Mouse (Mus musculus) embryo, embryonic 10.5 days (tissue): ENCODE measurements around the gene Grhpr.
A peak's percentile ranks its signal among the peaks of the same experiment; 100 is the strongest.
"Not testable (repeated sequence)": the region's sequence is repeated elsewhere in the genome, so short reads cannot be mapped to it uniquely, and the experiment has no call there.

Experiments used
- DNase-seq: peaks from one replicate; pipeline ENCODE4 v3.0.0-alpha.2; 2015; ENCODE audit warnings: low spot score

Gene Grhpr

DNA sequence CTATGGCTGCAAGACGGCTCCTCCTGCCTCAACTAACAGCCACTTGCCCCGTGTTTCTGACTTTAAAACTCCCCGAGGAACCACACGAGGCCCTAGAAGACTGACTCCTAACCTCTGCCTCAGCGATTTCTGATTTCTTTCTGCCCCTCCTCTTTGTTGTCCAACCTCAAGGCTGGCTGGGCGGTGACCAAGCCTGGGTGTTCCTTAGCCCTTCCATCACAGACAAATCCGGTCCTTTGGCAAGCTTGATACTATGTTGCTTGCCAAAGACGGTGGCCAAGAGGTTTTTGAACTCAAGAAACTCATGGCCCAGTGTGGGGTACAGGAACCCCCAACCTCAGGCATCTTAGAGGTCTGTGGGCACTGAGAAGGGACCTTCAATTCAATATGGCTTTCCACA is 6.9 kb upstream of the Grhpr start:
- no peak for DNase-seq

- no peak for DNase-seq
Measured at GRCm38 (mm10) chr4:44976026-44976615, 5.1 kb upstream of the Grhpr start.

DNA sequence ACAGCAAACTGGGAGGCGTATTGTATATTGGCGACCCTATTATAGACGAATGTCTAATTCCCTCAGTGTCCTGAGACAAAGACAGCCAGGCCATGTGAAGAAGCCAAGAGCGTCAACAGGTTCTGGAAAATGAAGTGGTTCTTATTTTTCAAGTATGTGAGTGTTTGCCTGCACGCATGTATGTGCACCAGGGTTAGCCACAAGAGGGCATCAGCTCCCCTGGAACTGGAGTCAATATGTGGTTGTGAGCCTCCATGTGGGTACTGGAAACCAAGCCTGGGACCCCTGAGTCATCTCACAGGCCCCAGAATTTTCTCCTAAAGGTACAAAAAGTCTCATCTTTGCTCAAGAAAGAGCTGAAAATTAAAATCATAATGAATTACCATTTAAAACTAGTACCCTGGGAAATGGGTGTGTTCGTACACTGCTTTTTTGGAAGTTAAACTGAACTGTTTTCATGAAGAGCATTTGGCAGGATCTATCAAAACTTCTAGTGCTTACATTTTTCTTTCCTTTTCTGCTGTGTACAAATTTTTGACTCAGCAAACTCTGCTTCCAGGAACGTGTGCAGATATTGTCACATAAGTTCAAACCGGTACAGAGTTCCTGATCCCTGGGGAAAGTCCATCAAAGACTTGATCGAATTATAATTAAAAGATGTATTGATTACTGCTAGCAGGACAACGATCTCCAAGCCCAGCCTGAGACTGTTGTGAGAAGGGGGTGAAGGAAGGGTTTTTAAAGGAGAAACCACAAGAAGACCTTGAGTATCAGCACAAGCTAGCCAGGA is 4.1 kb upstream of the Grhpr start:
- no peak for DNase-seq

DNA sequence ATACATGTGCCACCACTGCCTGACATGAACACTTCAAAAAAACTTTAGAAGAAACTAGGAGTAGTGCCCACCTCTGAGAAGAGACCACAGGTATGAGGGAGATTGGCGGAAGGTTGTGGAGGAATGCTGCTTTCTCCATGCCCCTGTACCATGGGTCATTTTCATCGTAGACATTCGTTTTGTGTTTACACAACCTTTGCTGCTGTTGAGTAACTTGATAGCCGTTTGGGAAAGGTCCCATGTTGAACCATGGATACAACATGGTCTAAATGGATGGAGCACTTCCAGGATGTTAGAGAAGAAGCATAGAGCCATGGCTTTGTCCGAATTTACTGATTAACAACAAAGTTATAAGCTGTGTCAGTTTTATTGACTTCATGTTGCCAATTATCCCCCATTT is 3.0 kb upstream of the Grhpr start:
- DNase-seq, result no peak

DNA sequence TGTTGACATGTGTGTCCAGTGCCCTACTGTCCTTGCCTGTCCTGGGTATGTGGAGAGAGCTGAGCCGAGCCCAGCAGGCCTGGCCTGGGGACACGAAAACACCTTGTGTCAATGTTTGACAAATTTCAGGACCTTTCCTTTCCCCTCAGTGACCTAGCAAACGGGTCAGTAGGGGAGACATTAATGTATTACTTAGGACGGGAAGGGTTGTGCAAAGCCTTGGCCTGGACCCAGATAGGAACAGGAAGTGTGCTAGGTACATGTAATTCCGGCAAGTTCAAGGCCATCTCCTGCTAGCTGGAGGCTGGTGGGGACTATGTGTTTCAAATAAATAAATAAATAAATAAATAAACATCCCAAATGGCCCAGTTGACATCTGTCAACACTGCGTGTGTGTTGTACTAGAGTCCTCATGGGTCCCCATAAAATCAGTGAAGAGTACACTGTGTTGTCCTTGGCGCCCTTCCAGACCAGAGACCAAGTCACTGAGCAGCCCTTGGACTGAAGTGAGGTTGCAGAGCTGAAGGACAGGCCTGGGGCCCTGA is 1.3 kb upstream of the Grhpr start:
- no peak for DNase-seq

DNA sequence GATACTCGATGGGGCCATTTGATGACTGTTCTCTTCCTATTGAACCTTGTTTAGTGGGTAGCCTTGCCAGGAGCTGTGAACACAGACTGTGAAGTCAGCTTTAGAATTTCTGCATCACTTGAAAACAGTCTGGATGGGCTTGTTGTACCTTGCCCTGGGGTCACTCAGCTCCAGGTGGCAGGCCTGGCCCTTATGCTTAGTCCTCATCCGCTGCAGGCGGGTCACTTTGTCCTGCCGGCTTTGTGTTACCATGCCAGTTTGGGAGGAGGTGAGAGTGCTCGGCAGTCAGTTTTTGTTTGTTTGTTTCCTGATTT is 736 bp downstream of the Grhpr start:
- DNase-seq, result no peak

GRCm38 (mm10) chr4:44982440-44983130 is 1.4 kb downstream of the Grhpr start:
- DNase-seq, result no peak

DNA sequence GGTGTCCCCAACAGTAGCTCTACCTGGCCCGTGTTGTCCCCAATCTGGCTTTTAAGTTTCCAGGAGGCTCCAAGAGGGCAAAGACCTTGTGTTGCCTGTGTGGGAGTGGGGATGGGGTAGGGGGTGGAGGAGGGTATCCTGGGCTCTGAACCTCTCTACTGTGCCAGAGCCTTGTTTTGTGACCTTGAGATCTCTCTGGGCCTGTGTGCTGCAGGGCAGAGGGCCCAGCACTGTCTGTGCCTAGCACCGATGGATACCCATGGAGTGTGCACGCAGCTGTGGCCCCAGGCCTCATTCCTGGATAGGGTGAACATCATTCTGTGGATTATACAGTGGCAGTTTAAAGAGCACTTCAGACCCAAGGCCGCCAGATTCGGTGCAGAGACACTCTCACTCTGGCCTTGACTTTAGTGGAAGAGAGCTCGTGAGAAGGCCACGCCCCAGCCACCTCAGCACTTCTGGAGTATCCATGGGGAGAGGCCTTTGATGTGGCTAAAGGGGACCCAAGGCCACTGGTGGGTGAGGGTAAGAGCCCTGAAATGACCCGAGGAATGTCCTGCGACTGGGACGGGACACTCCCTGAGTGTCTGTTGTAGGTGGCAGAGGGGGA is 2.0 kb downstream of the Grhpr start:
- DNase-seq, result no peak

- DNase-seq, result no peak
Measured at GRCm38 (mm10) chr4:44990560-44990959, 9.4 kb downstream of the Grhpr start.

DNA sequence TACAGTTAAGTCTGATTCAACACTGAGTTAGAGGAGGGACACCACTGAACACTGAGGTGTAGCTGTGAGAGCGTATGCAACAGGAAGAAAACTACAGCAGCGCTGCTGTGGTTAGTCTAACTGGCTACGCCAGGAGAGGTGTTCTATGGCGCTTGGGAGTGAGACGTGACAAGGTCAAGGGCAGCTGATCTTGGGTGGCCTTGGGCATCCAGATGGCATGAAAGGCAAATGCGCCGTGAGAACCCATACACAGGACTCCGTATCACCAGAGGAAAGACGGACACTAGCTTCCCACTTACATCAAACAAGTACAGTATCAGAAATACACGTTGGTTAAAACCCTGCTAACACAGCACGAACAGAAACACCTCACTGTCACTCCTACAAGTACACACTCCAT is 11.1 kb downstream of the Grhpr start:
- not testable (repeated sequence) for DNase-seq

- not testable (repeated sequence) for DNase-seq
Measured at GRCm38 (mm10) chr4:44993179-44993578, 12.0 kb downstream of the Grhpr start.

DNA sequence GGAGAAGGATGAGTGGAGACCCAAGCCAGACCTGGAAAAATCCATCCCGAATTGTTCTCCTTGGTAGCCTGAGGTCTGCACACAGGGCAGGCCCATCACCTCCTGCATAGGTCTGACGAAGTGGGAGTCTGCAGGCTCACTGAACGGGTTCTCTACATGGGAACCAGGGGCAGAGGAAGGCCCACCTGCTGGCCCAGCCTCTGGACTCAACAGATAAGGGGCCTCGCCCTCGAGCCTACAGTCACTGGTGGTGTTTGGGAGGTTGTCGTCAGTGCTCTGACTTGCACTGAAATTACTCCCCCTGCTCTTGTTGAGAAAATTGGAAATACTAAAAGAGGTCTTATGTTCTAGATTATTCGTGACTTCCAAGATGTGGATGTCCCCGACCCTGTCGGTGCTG is 12.7 kb downstream of the Grhpr start:
- DNase-seq, result no peak

GRCm38 (mm10) chr4:44994776-44995175 is 13.6 kb downstream of the Grhpr start:
- no peak for DNase-seq

DNA sequence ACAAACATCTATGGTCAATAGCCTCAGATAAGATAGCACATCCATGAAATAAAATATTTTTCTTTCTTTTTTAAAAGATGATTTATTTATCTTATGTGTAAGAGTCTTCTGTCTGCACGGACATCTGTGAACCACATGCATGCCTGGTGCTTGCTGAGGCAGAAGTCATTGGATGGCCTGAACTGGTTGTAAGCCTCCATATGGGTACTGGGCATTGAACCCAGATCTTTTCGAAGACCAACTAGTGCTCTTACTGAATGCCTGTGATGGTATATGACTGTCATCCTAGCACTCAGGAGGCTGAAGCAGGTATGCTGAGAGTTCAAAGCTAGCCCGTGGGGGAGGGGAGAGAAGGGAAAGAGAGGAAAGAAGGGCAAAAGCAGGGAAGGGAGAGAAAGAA is 16.9 kb downstream of the Grhpr start:
- DNase-seq, result no peak

DNA sequence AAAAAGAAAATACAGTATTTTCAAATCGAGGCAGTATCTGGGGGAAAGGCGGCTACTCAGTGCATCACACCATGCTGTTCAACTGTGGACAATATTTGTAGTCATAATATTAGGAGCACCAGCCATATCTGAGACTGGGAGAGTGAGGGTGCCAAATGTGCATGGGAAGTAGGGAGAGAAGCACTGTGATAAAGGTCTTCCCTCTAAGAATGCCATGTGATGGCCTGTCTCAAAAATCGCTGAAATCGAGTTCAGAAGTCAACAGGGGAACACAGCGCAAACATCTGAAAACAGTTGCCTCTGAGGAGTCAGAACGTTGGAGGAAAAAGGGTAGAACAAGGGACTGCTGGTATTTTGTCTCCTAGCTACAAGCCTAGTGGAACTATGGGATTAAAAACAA is 18.8 kb downstream of the Grhpr start:
- DNase-seq, result no peak

DNA sequence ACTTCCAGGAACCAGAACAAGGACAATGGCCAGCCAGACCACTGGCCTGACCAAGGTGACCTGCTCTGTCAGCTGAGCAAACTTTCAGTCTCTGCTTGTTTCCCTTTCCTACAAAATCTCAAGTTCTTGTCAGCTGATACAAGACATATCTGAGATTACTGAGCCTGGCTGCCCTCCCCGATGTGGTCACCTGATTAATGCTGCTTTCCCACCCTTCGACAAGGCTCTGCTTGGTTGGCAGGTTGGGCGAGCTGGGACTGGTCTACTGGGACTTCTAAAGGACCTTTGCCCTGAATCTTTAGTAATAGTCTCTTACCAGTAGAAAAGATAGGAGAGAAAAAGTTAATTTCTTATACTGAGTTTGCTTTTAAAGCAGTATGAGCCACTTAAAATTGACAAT is 24.3 kb downstream of the Grhpr start:
- no peak for DNase-seq

DNA sequence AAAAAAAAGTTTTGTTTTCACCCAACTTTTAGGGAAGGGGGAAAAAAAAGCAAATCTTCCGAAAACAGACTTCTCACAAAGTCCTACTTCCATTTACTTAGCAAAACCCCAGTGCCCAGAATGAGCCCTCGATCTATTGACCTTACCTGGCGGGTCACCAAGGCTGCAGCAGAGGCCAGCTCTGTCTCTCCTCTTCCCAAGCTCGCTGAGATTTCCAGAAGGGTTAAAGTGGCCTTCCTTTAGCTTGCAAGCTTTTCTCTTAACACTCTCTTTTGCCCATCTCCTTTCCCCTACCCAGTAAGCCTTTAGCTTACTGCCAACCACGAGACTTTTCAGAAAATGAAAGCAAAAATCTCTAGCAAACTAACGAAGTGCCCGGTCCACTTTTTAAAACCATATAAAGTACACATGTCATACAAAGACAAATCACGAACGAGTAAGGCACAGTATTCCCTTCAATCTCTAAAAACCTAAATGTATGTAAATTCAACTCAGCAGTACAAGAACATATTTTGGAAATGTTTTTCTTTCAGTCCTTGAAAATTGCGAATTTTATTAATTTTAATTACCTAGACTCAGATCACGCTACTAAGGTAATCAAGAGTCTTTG is 29.7 kb downstream of the Grhpr start:
- DNase-seq, result peak; percentile 34

GRCm38 (mm10) chr4:45011581-45012104 is 30.4 kb downstream of the Grhpr start:
- no peak for DNase-seq

- DNase-seq, result peak; percentile 100
Measured at GRCm38 (mm10) chr4:45012105-45012975, 31.1 kb downstream of the Grhpr start, which contains the start of gene Zbtb5. TSS of gene Zbtb5 (minus strand) at chr4:45012412.

DNA sequence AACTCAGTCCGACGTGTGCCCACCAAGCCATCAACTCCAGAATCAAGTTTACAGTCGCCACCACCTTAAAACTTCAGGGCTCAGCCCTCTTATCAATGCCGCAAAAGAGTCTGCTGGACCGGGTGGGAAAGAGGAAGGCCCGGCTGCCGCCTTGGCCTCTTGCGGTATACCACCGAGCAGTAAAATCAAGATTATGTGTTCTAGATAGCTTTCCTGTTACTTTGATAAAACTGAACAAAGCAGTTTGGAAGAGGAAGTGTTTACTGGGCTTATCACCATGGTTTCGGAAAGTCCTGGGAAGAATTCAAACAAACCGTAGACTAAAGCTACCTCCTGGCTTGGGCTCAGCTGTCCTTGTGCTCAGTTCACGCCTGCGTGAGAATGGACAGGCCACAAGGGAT is 31.8 kb downstream of the Grhpr start:
- peak; percentile 17 for DNase-seq

- no peak for DNase-seq
Measured at GRCm38 (mm10) chr4:45013537-45013936, 32.3 kb downstream of the Grhpr start.
